Mouse (Mus musculus): ENCODE results near the gene Adamts7. TPM values are rescaled to one million over a fixed set of nuclear protein-coding genes. Genes with fewer than 3 reads are reported as not detected.
A peak's percentile ranks its signal among the peaks of the same experiment; 100 is the strongest.

Gene Adamts7
- 14.0 and 14.1 TPM in 2 replicates for polyA plus RNA-seq (2015; fragmentation: Nextera tagmentation; extraction: Ambion mirVana)

DNA sequence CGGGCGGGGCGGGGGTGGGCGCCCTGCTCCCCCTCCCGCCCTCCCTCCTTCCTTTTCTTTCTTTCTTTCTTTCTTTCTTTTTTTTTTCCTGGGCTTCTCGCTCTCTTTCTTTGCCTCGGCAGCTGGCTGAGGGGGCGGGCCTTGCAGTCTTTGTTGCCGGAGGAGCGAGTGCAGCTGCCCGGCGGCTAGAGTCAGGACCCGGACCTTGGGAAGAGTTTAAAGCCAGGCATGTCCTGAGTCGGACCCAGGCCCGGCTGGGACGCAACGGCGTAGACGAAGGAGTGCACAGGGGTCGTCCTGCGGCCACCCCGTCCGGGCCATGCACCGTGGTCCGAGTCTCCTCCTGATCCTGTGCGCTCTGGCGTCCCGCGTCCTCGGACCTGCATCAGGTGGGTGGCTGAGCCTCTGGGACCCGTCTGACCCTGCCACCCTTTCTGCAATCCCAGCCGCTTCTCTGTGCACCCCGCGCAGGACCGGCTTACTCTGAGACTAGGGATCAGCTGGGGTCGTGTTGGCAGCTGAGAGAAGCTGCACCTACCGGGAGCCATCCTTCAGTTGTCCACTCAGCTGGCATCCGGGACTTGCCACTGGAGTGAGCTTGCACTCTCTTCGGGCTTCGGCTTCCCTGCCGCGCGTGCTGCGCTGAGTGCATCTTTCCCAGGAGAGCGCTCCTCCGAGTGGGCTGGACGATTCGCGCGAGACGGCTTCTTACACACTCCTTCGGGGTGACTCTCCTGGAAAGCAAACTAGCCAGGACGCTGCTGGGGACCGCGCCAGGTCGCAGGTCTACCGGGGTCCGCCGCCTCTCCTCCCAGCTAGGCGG, at the start of gene Adamts7:
Adamts7 (plus strand) TSS at position 144 of the 823 bp plus-strand sequence.
- WGBS = under 1% methylated on average over 56 of the region's 60 CpGs
- Histone ChIP-seq H3K4me3 (replicated peaks; ENCODE audit: low read length) (peak within 1 kb of the TSS; percentile 52), H3K36me3 (ENCODE audit: control insufficient read depth, insufficient read depth) (no peaks in the 10 kb centered on the region), H3K4me2 (ENCODE audit: low read length) (peak within 1 kb of the TSS; percentile 88), H3K9ac (replicated peaks; ENCODE audit: low read depth, low read length) (peak within 1 kb of the TSS; percentile 82), H3K4me1 (replicated peaks; ENCODE audit: control insufficient read depth, insufficient read depth, low read length) (peaks cover 27% of the 10 kb centered on the region), H3K27ac (ENCODE audit: low read length) (peak within 1 kb of the TSS; percentile 66), H3K27me3 (replicated peaks; ENCODE audit: control insufficient read depth, insufficient read depth, low read length) (no peaks in the 10 kb centered on the region), H3K9me3 (ENCODE audit: control insufficient read depth, low read length) (peaks cover 4% of the 10 kb centered on the region; the same call in 1 of the 2 replicates)
- peak; percentile 76 for ATAC-seq

- WGBS = 3% methylated on average over 13 of the region's 13 CpGs
- Histone ChIP-seq H3K27me3 (replicated peaks; ENCODE audit: control insufficient read depth, insufficient read depth, low read length) (no peaks in the 10 kb centered on the region), H3K36me3 (ENCODE audit: control insufficient read depth, insufficient read depth) (peaks cover 3% of the 10 kb centered on the region; the same call in 1 of the 2 replicates), H3K4me1 (replicated peaks; ENCODE audit: control insufficient read depth, insufficient read depth, low read length) (peaks cover 28% of the 10 kb centered on the region), H3K27ac (ENCODE audit: low read length) (peak overlapping the region; percentile 99), H3K9me3 (ENCODE audit: control insufficient read depth, low read length) (no peaks in the 10 kb centered on the region), H3K4me2 (ENCODE audit: low read length) (peak overlapping the region; percentile 76), H3K4me3 (replicated peaks; ENCODE audit: low read length) (peak overlapping the region; percentile 95), H3K9ac (replicated peaks; ENCODE audit: low read depth, low read length) (peak overlapping the region; percentile 94)
- ATAC-seq = no peak
Observed at GRCm38 (mm10) chr9:90113151-90113550, 49.7 kb upstream of the Adamts7 start.

DNA sequence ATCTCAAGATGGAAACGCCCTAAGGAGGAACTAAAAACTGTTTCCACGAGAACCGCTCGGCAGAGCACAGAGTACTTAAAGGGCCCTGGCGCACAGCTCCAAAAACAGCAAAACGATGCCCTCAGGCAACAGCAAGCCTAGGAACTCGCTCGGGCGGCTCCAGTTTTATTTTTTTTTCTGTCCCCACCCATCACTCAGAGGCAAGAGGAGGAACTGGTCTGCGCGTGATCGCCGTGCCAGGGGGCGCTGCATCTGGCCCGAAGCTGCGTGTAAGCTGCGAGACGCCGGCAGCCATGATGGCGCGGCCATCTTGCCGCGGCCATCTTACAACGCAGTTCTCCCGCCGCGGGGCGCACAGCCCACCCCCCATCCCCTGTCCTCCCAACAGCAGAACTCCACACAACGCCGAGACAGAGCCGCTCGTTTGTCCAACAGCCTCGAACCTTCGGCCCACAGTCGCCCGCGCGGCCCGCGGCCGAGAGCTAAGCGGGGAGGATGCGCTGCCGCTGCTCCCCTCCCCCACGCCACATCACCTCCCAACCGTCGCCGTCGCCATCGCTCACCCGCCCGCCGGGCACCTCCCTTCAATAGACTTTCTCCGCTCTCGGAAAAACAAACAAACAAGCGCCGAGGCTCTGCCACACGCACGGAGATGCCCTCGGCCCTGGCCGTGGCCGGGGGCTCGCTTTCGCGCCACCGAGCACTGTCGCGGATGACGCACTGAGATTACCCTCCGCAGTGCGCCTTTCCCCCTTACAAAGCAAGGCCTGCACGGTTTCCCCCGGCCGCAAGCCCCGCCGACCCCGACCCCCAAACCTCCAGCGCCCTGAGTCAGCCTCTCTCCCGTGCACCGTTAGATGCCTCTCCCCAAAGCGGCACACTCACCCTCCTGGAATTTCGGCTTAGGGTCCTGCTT, 49.0 kb upstream of the Adamts7 start:
- H3K9ac ChIP-seq (replicated peaks; ENCODE audit: low read depth, low read length) = peak overlapping the region; percentile 94
- H3K4me3 ChIP-seq (replicated peaks; ENCODE audit: low read length) = peak overlapping the region; percentile 95
- H3K27ac ChIP-seq (ENCODE audit: low read length) = peak overlapping the region; percentile 99
- WGBS = under 1% methylated on average over 82 of the region's 82 CpGs
- H3K27me3 ChIP-seq (replicated peaks; ENCODE audit: control insufficient read depth, insufficient read depth, low read length) = no peaks in the 10 kb centered on the region
- peaks cover 27% of the 10 kb centered on the region for H3K4me1 ChIP-seq (replicated peaks; ENCODE audit: control insufficient read depth, insufficient read depth, low read length)
- peak; percentile 63 for ATAC-seq
- H3K4me2 ChIP-seq (ENCODE audit: low read length) = peak overlapping the region; percentile 76
- H3K9me3 ChIP-seq (ENCODE audit: control insufficient read depth, low read length) = no peaks in the 10 kb centered on the region
- H3K36me3 ChIP-seq (ENCODE audit: control insufficient read depth, insufficient read depth) = no peaks in the 10 kb centered on the region

GRCm38 (mm10) chr9:90114567-90115307, 48.1 kb upstream of the Adamts7 start, which contains the start of gene Morf4l1:
Morf4l1 (minus strand) TSS chr9:90114774.
- H3K27ac ChIP-seq (ENCODE audit: low read length) = peak within 1 kb of the TSS; percentile 99
- ATAC-seq = peak; percentile 99
- no peaks in the 10 kb centered on the region for H3K36me3 ChIP-seq (ENCODE audit: control insufficient read depth, insufficient read depth)
- peak within 1 kb of the TSS; percentile 85 for H3K4me2 ChIP-seq (ENCODE audit: low read length)
- no peaks in the 10 kb centered on the region for H3K9me3 ChIP-seq (ENCODE audit: control insufficient read depth, low read length)
- H3K4me3 ChIP-seq (replicated peaks; ENCODE audit: low read length) = peak within 1 kb of the TSS; percentile 95
- no peaks in the 10 kb centered on the region for H3K27me3 ChIP-seq (replicated peaks; ENCODE audit: control insufficient read depth, insufficient read depth, low read length)
- peaks cover 25% of the 10 kb centered on the region for H3K4me1 ChIP-seq (replicated peaks; ENCODE audit: control insufficient read depth, insufficient read depth, low read length)
- H3K9ac ChIP-seq (replicated peaks; ENCODE audit: low read depth, low read length) = peak within 1 kb of the TSS; percentile 94
- WGBS = 1% methylated on average over 35 of the region's 40 CpGs

DNA sequence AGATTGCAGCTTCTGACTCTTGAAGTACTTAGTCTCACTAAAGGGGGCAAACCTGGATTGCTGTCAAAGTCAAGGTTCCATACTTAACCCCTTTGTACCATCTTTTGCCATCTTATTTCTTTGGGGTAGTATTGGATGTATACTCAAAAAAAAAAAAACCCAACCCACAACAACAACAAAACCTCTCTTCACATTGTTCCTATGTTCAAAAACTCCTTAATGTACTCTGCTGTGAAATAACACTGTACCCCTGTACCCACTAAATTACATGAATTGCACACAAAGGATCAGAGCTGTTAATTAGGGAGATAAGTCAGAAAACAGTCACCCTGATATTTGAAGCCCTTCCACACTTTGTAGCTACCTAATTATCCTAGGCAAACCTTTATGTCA, 47.6 kb upstream of the Adamts7 start:
- ATAC-seq = no peak
- H3K4me1 ChIP-seq (replicated peaks; ENCODE audit: control insufficient read depth, insufficient read depth, low read length) = peaks cover 25% of the 10 kb centered on the region
- no peak overlapping the region for H3K27ac ChIP-seq (ENCODE audit: low read length)

GRCm38 (mm10) chr9:90117234-90117633, 45.6 kb upstream of the Adamts7 start:
- no peak overlapping the region for H3K9ac ChIP-seq (replicated peaks; ENCODE audit: low read depth, low read length)
- no peaks in the 10 kb centered on the region for H3K9me3 ChIP-seq (ENCODE audit: control insufficient read depth, low read length)
- H3K4me3 ChIP-seq (replicated peaks; ENCODE audit: low read length) = no peak overlapping the region
- H3K27ac ChIP-seq (ENCODE audit: low read length) = no peak overlapping the region
- no peak overlapping the region for H3K4me2 ChIP-seq (ENCODE audit: low read length)
- no peaks in the 10 kb centered on the region for H3K27me3 ChIP-seq (replicated peaks; ENCODE audit: control insufficient read depth, insufficient read depth, low read length)
- no peaks in the 10 kb centered on the region for H3K36me3 ChIP-seq (ENCODE audit: control insufficient read depth, insufficient read depth)
- H3K4me1 ChIP-seq (replicated peaks; ENCODE audit: control insufficient read depth, insufficient read depth, low read length) = peaks cover 12% of the 10 kb centered on the region
- ATAC-seq = no peak

More for the DNA sequence above, 47.6 kb upstream of the Adamts7 start:
- no peaks in the 10 kb centered on the region for H3K9me3 ChIP-seq (ENCODE audit: control insufficient read depth, low read length)
- H3K4me2 ChIP-seq (ENCODE audit: low read length) = peak overlapping the region; percentile 85
- H3K4me3 ChIP-seq (replicated peaks; ENCODE audit: low read length) = peak overlapping the region; percentile 95
- no peaks in the 10 kb centered on the region for H3K36me3 ChIP-seq (ENCODE audit: control insufficient read depth, insufficient read depth)
- peak overlapping the region; percentile 76 for H3K9ac ChIP-seq (replicated peaks; ENCODE audit: low read depth, low read length)
- H3K27me3 ChIP-seq (replicated peaks; ENCODE audit: control insufficient read depth, insufficient read depth, low read length) = no peaks in the 10 kb centered on the region

GRCm38 (mm10) chr9:90122246-90122740, 40.6 kb upstream of the Adamts7 start:
- peaks cover 10% of the 10 kb centered on the region; the same call in 1 of the 2 replicates for H3K4me1 ChIP-seq (replicated peaks; ENCODE audit: control insufficient read depth, insufficient read depth, low read length)
- no peak overlapping the region for H3K27ac ChIP-seq (ENCODE audit: low read length)
- no peak overlapping the region for H3K4me2 ChIP-seq (ENCODE audit: low read length)
- no peaks in the 10 kb centered on the region for H3K27me3 ChIP-seq (replicated peaks; ENCODE audit: control insufficient read depth, insufficient read depth, low read length)
- WGBS = 73% methylated on average over 4 of the region's 4 CpGs
- ATAC-seq = no peak
- H3K9me3 ChIP-seq (ENCODE audit: control insufficient read depth, low read length) = no peaks in the 10 kb centered on the region
- no peak overlapping the region for H3K4me3 ChIP-seq (replicated peaks; ENCODE audit: low read length)
- H3K36me3 ChIP-seq (ENCODE audit: control insufficient read depth, insufficient read depth) = no peaks in the 10 kb centered on the region
- no peak overlapping the region for H3K9ac ChIP-seq (replicated peaks; ENCODE audit: low read depth, low read length)

DNA sequence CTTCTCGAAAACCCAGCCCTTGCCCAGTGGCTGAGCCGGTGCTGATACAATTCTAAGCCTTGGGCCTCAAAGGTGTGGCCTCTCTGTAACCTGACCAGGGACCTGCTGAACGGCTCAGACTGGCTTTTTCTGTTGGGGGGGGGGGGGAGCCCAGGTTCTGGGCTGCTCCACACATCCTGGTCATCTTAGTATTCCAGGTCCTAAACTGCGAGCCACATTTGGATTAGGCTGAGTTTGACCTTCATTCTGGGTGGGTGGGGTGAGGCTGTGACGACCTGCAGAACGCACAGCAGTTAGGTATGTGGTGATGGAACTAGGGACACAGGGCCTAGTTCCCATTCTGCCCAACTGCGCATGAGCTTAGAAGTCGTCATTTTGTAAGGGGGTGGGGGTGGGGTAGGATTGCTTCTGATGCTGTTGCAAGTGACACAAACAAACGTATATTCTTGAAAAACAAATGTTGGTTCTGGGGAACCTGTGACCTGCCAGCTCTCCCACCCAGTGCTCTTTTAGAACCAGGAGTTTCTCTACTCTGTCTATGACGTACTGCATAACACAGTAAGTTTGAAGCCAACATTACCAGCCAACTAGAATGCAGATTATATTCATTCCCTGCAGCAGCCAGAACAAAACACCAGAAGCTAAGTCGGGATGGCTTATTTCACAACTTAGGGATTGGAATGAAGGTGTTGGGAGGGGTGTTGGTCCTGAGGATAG, 38.6 kb upstream of the Adamts7 start:
- WGBS = 31% methylated on average over 11 of the region's 11 CpGs
- no peaks in the 10 kb centered on the region for H3K9me3 ChIP-seq (ENCODE audit: control insufficient read depth, low read length)
- 0 out of 2 replicates have a peak overlapping the region, but pooled peaks have one; percentile 1 for H3K4me3 ChIP-seq (replicated peaks; ENCODE audit: low read length)
- ATAC-seq = peak; percentile 57
- no peak overlapping the region for H3K27ac ChIP-seq (ENCODE audit: low read length)
- no peak overlapping the region for H3K9ac ChIP-seq (replicated peaks; ENCODE audit: low read depth, low read length)
- no peaks in the 10 kb centered on the region for H3K27me3 ChIP-seq (replicated peaks; ENCODE audit: control insufficient read depth, insufficient read depth, low read length)
- H3K4me2 ChIP-seq (ENCODE audit: low read length) = no peak overlapping the region
- no peaks in the 10 kb centered on the region for H3K36me3 ChIP-seq (ENCODE audit: control insufficient read depth, insufficient read depth)
- H3K4me1 ChIP-seq (replicated peaks; ENCODE audit: control insufficient read depth, insufficient read depth, low read length) = peaks cover 10% of the 10 kb centered on the region; the same call in 1 of the 2 replicates

Measured in forebrain, embryonic 16.5 days (tissue).